Mouse (Mus musculus) hindbrain, embryonic 11.5 days (tissue): ENCODE data around the gene Gm21900. TPM values are rescaled to one million over a fixed set of nuclear protein-coding genes. Genes with fewer than 3 reads are reported as not detected.
"Not testable (repeated sequence)": the region's sequence is repeated elsewhere in the genome, so short reads cannot be mapped to it uniquely, and the experiment has no call there.

Experiments used
- ATAC-seq: fragments of 200-750 bp; cut with Nextera tagmentation; 2 replicates; pipeline ENCODE4 v1.8.0; 2017; ENCODE audit warnings: mild to moderate bottlenecking, moderate TSS enrichment, moderate library complexity; ENCODE audit not compliant: low FRiP score
- DNase-seq: peaks from one replicate; pipeline ENCODE4 v3.0.0-alpha.2; 2015; ENCODE audit warnings: low spot score
- H3K27ac ChIP-seq: fragments of 300-500 bp; sonication (generic); 2 replicates; pipeline ENCODE4 v1.5.1; 2014; ENCODE audit warnings: mild to moderate bottlenecking, low read depth, low read length
- H3K27me3 ChIP-seq: fragments of 300-500 bp; sonication (generic); 2 replicates; pipeline ENCODE4 v1.6.1; 2014; ENCODE audit warnings: mild to moderate bottlenecking, low read length, moderate library complexity, mixed read lengths; ENCODE audit not compliant: control insufficient read depth, insufficient read depth
- H3K36me3 ChIP-seq: fragments of 300-500 bp; sonication (generic); 2 replicates; pipeline ENCODE4 v1.6.1; 2014; ENCODE audit warnings: mild to moderate bottlenecking, low read length, moderate library complexity, mixed read lengths; ENCODE audit not compliant: control insufficient read depth, insufficient read depth
- H3K4me1 ChIP-seq: fragments of 300-500 bp; sonication (generic); replicated peaks from 2 replicates; pipeline ENCODE4 v1.6.1; 2014; ENCODE audit warnings: low read length, mixed read lengths; ENCODE audit not compliant: control insufficient read depth, insufficient read depth
- H3K4me2 ChIP-seq: fragments of 300-500 bp; sonication (generic); replicated peaks from 2 replicates; pipeline ENCODE4 v1.6.1; 2014; ENCODE audit warnings: mild to moderate bottlenecking, low read depth, low read length
- H3K4me3 ChIP-seq: fragments of 300-500 bp; sonication (generic); 2 replicates; pipeline ENCODE4 v1.5.1; 2014; ENCODE audit warnings: low read depth, low read length
- H3K9ac ChIP-seq: fragments of 300-500 bp; sonication (generic); 2 replicates; pipeline ENCODE4 v1.6.1; 2014; ENCODE audit warnings: low read depth, low read length
- H3K9me3 ChIP-seq: fragments of 300-500 bp; sonication (generic); 2 replicates; pipeline ENCODE4 v1.6.1; 2016; ENCODE audit warnings: low read length; ENCODE audit not compliant: control insufficient read depth
- WGBS: fragments of 180-500 bp; shearing (Covaris S2); extraction: QIAGEN DNeasy Blood & Tissue Kit; methylation state at CpG from one replicate; pipeline ENCODE4 v1.1.7; 2014; 5-methylcytosine and 5-hydroxymethylcytosine counted together
- polyA plus RNA-seq: library from polyadenylated mRNA; unstranded; fragments of >200 nt; fragmentation: Nextera tagmentation; extraction: Ambion mirVana; gene quantifications from 2 replicates; pipeline ENCODE4 v1.2.1, GENCODE M21; 2014

Gm21900 gene
- not detected in 2 replicates for polyA plus RNA-seq

- not testable (repeated sequence) for ATAC-seq, H3K27ac ChIP-seq, H3K4me2 ChIP-seq, H3K9me3 ChIP-seq, H3K4me3 ChIP-seq, H3K9ac ChIP-seq, H3K27me3 ChIP-seq, DNase-seq, H3K4me1 ChIP-seq, H3K36me3 ChIP-seq
- 92% methylated on average over 2 of the region's 4 CpGs for WGBS
Observed at GRCm38 (mm10) chrY:10616061-10616460, at the start of gene Gm21900. Gene Gm21900, plus strand, starts transcription at chrY:10616361.

GRCm38 (mm10) chrY:10643516-10643915, 27.4 kb downstream of the Gm21900 start:
- not testable (repeated sequence) for ATAC-seq, DNase-seq
- WGBS = no CpG with 5 or more reads among the region's 25 CpGs

More at GRCm38 (mm10) chrY:10643516-10643915, 27.4 kb downstream of the Gm21900 start:
- not testable (repeated sequence) for H3K4me2 ChIP-seq, H3K4me3 ChIP-seq, H3K36me3 ChIP-seq, H3K9me3 ChIP-seq, H3K27ac ChIP-seq, H3K9ac ChIP-seq, H3K27me3 ChIP-seq, H3K4me1 ChIP-seq

Other genes starting within 250 kb of the Gm21900 start
- gene Gm28510, start 203.6 kb upstream of the Gm21900 start, polyA plus RNA-seq = not detected in 2 replicates
- gene Gm20737, start 80.3 kb upstream of the Gm21900 start, polyA plus RNA-seq = not detected in 2 replicates
- gene Gm21775, start 62.9 kb upstream of the Gm21900 start, polyA plus RNA-seq = not detected in 2 replicates
- gene Gm20777, start 136.1 kb downstream of the Gm21900 start, polyA plus RNA-seq = not detected in 2 replicates